Mouse (Mus musculus): ENCODE results near the gene Gmps. TPM values are rescaled to one million over a fixed set of nuclear protein-coding genes. Genes with fewer than 3 reads are reported as not detected.

Gene Gmps
- polyA plus RNA-seq, 1 experiment, result 0.75 TPM

DNA sequence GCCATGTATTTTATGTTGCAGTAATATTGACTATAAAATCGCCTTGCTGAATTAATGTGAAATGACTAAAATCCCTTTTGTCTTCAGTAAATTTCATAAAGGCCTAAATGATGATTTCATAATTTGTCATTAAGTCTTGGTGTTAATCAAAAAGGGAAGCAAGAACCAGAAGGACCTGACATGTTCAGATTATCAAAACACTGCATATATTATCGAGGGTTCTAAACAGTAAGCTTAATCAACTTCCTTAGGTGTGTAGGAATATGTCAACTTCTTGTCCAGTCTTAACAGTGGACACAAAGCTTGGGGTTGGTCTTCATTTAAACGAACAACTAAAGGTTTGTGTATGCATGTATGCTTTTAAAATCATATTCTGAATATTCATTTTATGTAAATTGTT is 45.5 kb downstream of the Gmps start:
- WGBS, result 92% methylated on average over 3 of the region's 3 CpGs
- no peak overlapping the region for H3K27ac ChIP-seq (ENCODE audit: insufficient read depth, low read depth, low read length)
- H3K36me3 ChIP-seq (ENCODE audit: control insufficient read depth, insufficient read depth, low read length), result peaks cover 2% of the 10 kb centered on the region; the same call in 1 of the 2 replicates
- TF ChIP-seq POLR2A (IDR thresholded peaks at IDR 0.05; ENCODE audit: low read depth, low read length), result no peak
- no peak for TF ChIP-seq CTCF (IDR thresholded peaks at IDR 0.05; ENCODE audit: extremely low read depth, insufficient read length, insufficient replicate concordance, low read depth, low read length)
- no peaks in the 10 kb centered on the region for H3K27me3 ChIP-seq (ENCODE audit: control insufficient read depth, insufficient read depth, low read length)
- no peaks in the 10 kb centered on the region for H3K4me1 ChIP-seq (ENCODE audit: control insufficient read depth, insufficient read depth, insufficient read length, low read length)
- H3K4me3 ChIP-seq (ENCODE audit: low read depth, low read length), result no peak overlapping the region

- WGBS, result 80% methylated on average over 2 of the region's 2 CpGs
- TF ChIP-seq CTCF (IDR thresholded peaks at IDR 0.05; ENCODE audit: extremely low read depth, insufficient read length, insufficient replicate concordance, low read depth, low read length) (no peak), POLR2A (IDR thresholded peaks at IDR 0.05; ENCODE audit: low read depth, low read length) (no peak)
- H3K4me3 ChIP-seq (ENCODE audit: low read depth, low read length), result no peak overlapping the region
- no peak overlapping the region for H3K27ac ChIP-seq (ENCODE audit: insufficient read depth, low read depth, low read length)
- 0 out of 2 replicates have a peak, but pooled peaks cover 2% of the 10 kb centered on the region for H3K36me3 ChIP-seq (ENCODE audit: control insufficient read depth, insufficient read depth, low read length)
- H3K4me1 ChIP-seq (ENCODE audit: control insufficient read depth, insufficient read depth, insufficient read length, low read length), result no peaks in the 10 kb centered on the region
- no peaks in the 10 kb centered on the region for H3K27me3 ChIP-seq (ENCODE audit: control insufficient read depth, insufficient read depth, low read length)
Measured at GRCm38 (mm10) chr3:64021867-64022266, 46.0 kb downstream of the Gmps start.

DNA sequence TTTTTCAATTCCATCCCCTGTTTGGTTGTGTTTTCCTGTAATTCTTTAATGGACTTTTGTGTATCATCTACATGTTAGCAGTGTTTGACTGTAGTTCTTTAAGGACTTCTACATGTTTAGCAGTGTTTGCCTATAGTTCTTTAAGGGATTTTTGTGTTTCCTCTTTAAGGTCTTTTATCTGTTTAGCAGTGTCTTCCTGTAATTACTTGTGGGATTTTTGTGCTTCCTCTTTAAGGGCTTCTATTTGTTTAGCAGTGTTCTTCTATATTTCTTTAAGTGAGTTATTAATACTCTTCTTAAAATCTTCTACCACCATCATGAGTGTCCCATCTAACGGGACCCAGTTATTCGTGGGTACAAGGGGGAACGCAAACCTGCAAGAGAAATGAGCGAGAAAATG is 53.9 kb downstream of the Gmps start:
- Histone ChIP-seq H3K27me3 (ENCODE audit: control insufficient read depth, insufficient read depth, low read length) (no peaks in the 10 kb centered on the region), H3K27ac (ENCODE audit: insufficient read depth, low read depth, low read length) (no peak overlapping the region), H3K36me3 (ENCODE audit: control insufficient read depth, insufficient read depth, low read length) (no peaks in the 10 kb centered on the region), H3K4me3 (ENCODE audit: low read depth, low read length) (no peak overlapping the region), H3K4me1 (ENCODE audit: control insufficient read depth, insufficient read depth, insufficient read length, low read length) (no peaks in the 10 kb centered on the region)
- WGBS, result 95% methylated on average over 4 of the region's 4 CpGs
- TF ChIP-seq CTCF (IDR thresholded peaks at IDR 0.05; ENCODE audit: extremely low read depth, insufficient read length, insufficient replicate concordance, low read depth, low read length) (no peak), POLR2A (IDR thresholded peaks at IDR 0.05; ENCODE audit: low read depth, low read length) (no peak)

GRCm38 (mm10) chr3:64038136-64038841 is 62.4 kb downstream of the Gmps start:
- WGBS, result 57% methylated on average over 7 of the region's 7 CpGs
- TF ChIP-seq CTCF (IDR thresholded peaks at IDR 0.05; ENCODE audit: extremely low read depth, insufficient read length, insufficient replicate concordance, low read depth, low read length), result no peak
- no peak for TF ChIP-seq POLR2A (IDR thresholded peaks at IDR 0.05; ENCODE audit: low read depth, low read length)
- H3K27me3 ChIP-seq (ENCODE audit: control insufficient read depth, insufficient read depth, low read length), result no peaks in the 10 kb centered on the region
- no peak overlapping the region for H3K27ac ChIP-seq (ENCODE audit: insufficient read depth, low read depth, low read length)
- H3K4me1 ChIP-seq (ENCODE audit: control insufficient read depth, insufficient read depth, insufficient read length, low read length), result no peaks in the 10 kb centered on the region
- no peaks in the 10 kb centered on the region for H3K36me3 ChIP-seq (ENCODE audit: control insufficient read depth, insufficient read depth, low read length)
- H3K4me3 ChIP-seq (ENCODE audit: low read depth, low read length), result no peak overlapping the region

DNA sequence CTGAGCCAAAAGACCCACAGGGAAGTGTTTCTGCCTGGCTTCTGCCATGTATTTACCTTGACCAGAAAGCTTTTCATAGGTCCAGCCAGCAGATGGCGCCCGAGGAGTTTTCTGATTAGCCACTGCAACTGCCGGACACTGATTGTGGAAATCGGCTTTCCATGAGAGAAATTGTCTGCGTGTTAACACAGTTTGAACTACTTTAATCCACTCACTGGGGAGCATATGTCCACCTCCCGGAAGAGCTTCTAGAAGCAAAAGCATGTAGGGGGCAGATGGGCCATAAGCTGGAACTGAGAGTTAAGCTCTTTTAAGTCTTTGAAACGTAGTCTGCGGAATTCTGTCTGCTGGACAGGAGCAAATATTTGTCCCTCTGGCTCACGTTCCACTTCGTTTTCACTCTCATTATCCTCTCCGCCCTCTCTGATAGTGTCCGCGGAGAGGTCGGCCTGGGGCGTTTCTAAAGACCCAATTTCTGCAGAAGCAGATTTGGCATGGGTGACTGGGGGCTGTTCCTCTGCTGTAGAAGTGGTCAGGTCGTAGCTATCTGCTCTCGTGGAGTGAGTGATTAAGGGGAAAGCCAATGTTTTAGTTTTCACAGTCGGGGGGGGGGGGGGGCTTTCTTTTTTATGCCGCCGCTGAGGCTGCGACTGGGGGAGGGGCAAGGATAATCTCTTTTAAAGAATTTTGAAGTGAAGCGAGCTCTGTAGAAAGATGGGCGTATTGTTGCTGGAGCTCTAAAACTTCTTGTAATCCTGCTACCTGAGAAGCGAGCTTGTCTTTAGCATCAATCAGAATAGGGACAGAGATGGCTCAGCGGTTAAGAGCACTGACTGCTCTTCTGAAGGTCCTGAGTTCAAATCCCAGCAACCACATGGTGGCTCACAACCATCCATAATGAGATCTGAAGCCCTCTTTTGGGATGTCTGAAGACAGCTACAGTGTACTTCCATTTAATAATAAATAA is 64.2 kb downstream of the Gmps start:
- TF ChIP-seq POLR2A (IDR thresholded peaks at IDR 0.05; ENCODE audit: low read depth, low read length) (no peak), CTCF (IDR thresholded peaks at IDR 0.05; ENCODE audit: extremely low read depth, insufficient read length, insufficient replicate concordance, low read depth, low read length) (peak; percentile 80; the same call in 1 of the 2 replicates)
- 15% methylated on average over 25 of the region's 25 CpGs for WGBS
- H3K36me3 ChIP-seq (ENCODE audit: control insufficient read depth, insufficient read depth, low read length), result no peaks in the 10 kb centered on the region
- no peak overlapping the region for H3K27ac ChIP-seq (ENCODE audit: insufficient read depth, low read depth, low read length)
- H3K4me3 ChIP-seq (ENCODE audit: low read depth, low read length), result peak overlapping the region; percentile 49
- H3K27me3 ChIP-seq (ENCODE audit: control insufficient read depth, insufficient read depth, low read length), result no peaks in the 10 kb centered on the region
- no peaks in the 10 kb centered on the region for H3K4me1 ChIP-seq (ENCODE audit: control insufficient read depth, insufficient read depth, insufficient read length, low read length)

Other genes starting within 250 kb of the Gmps start
- 0.96 and 1.2 TPM in 2 replicates for gene Plch1, start 76.6 kb upstream of the Gmps start, polyA plus RNA-seq (2012; rRNA removed)
- 0.22 and 1.4 TPM in 2 replicates for gene E130311K13Rik, start 46.6 kb upstream of the Gmps start, polyA plus RNA-seq (2012; rRNA removed)
- gene Slc33a1, start 11.3 kb upstream of the Gmps start, polyA plus RNA-seq (2012; rRNA removed), result 13.1 and 15.1 TPM in 2 replicates
- not detected in 2 replicates for gene Vmn2r1, start 105.4 kb downstream of the Gmps start, polyA plus RNA-seq (2012; rRNA removed)
- gene Vmn2r2, start 165.8 kb downstream of the Gmps start, polyA plus RNA-seq (2012; rRNA removed), result not detected in 2 replicates

Measured in small intestine, adult 2 months (tissue).